Mouse (Mus musculus): ENCODE measurements around the gene Gbp9.
"Not testable (repeated sequence)": the region's sequence is repeated elsewhere in the genome, so short reads cannot be mapped to it uniquely, and the experiment has no call there.

Gbp9 gene

DNA sequence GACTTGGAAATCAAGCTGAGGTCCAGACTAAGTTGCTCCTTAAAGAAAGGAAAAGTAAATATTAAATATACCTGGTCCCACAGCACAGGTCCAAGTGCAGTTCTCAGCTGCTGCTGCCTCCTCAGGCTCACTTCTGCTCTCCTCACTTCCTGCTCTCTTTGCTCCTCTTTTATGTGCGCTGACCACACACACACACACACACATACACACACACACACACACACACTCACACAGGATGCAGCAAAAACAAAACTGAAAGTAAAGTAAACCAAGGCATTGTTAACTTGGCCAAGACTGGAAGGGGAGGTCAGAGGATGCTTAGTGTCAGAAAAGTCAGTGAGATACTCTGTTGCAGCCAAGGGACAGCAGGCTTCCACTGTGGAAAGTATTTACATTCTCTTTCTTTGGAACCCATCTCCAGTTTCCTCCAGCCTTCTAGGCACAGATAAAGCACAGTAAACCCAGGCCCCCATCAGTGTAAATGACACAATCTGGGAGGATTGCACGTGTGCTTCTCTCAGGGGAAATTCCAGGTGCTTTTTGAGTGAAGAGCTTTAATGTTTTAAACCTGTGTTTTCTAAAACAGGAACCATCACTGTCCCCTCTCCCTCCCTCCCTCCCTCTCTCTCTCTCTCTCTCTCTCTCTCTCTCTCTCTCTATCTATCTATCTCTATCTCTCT is at the start of gene Gbp9, which contains the start of the genes Gbp8 and Gbp4:
TSS of gene Gbp9 (minus strand) at position 131 of the 680 bp plus-strand sequence.
TSS of gene Gbp8 (minus strand) at position 132 of the 680 bp plus-strand sequence.
TSS of gene Gbp4 (minus strand) at position 178 of the 680 bp plus-strand sequence.
- not testable (repeated sequence) for ATAC-seq (ENCODE audit: low TSS enrichment)

GRCm38 (mm10) chr5:105181446-105181845 is 42.1 kb upstream of the Gbp9 start:
- no peak for ATAC-seq (ENCODE audit: low TSS enrichment)

DNA sequence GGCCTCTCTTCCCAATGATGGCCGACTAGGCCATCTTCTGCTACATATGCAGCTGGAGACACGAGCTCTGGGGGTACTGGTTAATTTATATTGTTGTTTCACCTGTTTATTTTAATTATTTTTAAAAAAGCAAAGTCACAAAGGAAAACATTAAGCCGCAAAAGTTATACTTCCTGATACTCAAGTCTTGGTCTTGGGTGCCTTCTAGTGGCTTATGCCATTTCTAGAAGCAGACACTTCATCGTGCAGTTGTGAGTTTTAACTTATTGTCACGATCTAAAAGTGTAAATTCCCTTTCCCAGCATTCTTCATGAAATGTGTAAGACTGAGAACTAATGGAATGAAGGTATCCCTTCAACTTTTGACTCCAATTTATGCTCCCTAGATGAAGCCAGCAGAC is 17.2 kb upstream of the Gbp9 start:
- ATAC-seq (ENCODE audit: low TSS enrichment), result no peak

DNA sequence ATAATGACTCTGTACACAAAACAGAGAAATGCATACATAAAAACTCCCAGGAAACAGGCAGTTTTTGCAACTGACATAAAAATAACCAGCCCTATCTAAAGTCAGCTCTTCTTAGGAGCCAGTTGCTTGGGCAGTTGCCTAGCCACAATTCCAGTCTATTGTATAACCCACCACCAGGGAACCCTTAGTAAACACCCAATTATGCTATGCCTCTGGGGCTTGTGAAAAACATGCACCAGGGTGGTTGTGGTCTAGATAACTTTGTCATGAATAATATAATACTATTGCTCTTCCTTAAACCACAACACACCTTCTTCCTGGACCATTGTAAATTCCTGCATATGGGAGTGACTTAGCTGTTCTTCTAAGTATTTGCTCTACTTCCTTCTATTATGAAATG is 14.7 kb upstream of the Gbp9 start:
- ATAC-seq (ENCODE audit: low TSS enrichment), result no peak

DNA sequence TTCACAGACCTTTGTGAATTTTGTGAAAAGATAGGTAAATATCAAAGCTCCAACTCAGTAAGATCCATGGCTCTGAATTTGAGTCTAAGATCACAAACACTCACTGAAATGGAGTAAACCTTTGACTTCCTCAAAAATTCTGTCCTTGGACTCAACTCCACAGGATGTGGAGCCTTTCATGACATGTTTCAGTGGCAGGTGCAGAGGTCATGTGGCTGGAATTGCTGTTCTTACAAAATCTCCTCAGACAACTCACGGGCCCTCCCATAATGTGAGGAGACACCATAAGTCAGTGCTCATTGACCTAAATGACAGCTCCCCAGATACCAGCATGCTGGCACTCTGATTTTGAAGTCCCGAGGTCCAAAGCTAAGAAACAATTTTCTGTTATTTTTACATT is 8.7 kb upstream of the Gbp9 start:
- not testable (repeated sequence) for ATAC-seq (ENCODE audit: low TSS enrichment)

GRCm38 (mm10) chr5:105146447-105146846 is 7.1 kb upstream of the Gbp9 start:
- ATAC-seq (ENCODE audit: low TSS enrichment), result no peak

DNA sequence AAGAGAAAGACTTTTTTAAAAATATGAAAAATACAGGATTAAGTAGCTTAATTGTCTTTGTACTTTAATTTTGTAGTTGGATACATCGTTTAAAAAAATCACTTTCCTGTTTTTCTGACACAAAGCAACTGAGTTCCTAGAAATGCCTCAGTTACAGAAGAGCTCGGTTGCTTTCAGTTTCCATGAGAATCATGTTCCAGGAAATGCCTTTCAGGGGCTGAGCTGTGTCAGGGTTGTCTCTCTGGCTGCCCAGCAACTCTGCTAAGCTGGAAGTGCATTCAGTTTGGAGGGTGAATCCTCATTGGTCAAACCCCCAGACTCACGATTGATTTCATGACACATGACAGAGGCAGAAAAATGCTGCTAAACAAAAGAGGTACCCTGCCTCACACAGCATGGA is 6.4 kb upstream of the Gbp9 start:
- not testable (repeated sequence) for ATAC-seq (ENCODE audit: low TSS enrichment)

GRCm38 (mm10) chr5:105140089-105140810 is 911 bp upstream of the Gbp9 start:
- ATAC-seq (ENCODE audit: low TSS enrichment), result not testable (repeated sequence)

- ATAC-seq (ENCODE audit: low TSS enrichment), result no peak
These were observed 433 bp downstream of the Gbp9 start for GRCm38 (mm10) chr5:105138906-105139305.

DNA sequence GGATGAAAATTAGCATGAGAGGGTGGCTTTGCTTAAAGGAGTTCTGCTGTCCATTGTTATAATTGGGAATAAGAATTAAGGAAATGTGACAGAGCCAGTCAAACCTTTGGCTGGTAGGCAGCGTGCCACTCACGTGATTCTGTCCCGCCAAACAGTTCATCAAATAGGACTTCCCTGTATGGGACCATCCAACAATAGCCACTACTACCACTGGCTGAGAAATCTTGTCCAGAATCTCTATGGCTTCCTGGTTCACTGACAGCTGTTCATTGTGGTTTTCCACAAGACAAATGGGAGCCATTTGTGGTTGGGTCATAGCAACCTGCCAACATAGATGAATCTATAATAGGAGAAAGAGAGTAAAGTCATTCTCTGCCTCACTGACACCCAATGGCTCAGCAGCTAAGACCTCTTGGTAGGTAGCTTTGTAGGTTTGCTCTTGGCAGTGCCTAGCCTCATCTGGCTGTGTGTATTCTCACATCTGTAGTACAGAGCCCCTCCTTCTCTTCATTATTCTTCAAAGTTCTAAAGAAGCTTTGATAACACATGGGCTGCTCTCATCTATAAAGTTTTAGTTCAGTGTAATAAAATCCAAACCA is 2.5 kb downstream of the Gbp9 start:
- ATAC-seq (ENCODE audit: low TSS enrichment), result not testable (repeated sequence)

DNA sequence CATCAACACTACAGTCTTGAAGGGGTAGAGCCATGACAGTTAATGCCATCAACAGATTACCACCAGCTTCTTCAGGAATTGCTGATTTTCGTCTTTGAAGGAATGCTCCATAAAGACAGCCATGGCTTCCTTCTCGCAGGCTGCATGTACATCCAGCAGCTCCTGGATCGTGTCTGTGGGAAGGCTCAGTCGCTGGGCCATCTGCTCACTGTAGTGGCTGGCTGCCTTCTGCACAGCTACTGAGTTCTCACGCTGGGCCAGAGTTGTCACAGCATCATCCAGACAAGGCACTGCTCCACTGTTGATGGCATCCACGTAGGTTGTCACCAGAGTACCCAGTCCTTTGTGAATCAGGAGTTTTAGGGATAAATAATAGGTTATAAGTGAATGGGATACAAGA is 17.6 kb downstream of the Gbp9 start:
- not testable (repeated sequence) for ATAC-seq (ENCODE audit: low TSS enrichment)

- no peak for ATAC-seq (ENCODE audit: low TSS enrichment)
These were observed 23.6 kb downstream of the Gbp9 start for GRCm38 (mm10) chr5:105115740-105116139.

DNA sequence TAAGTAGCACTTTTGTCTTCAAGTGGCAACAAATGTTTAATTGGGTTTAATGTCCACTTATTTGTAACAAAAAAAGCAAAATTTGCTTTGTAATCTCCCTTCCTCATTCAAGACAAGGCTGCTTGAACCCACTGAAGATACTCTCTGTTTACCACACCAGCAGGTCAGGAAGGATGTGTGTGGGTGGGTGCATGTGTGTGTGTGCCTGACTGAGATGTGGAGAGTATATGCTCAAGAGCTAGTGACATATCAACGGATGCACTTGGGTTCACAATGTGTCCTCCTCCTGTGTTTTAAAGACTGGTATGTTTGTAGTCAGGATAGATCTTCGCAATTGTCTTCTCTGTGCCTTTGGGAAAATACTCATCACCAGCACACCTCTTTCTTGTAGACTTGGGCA is 24.6 kb downstream of the Gbp9 start:
- ATAC-seq (ENCODE audit: low TSS enrichment), result no peak

- ATAC-seq (ENCODE audit: low TSS enrichment), result no peak
These were observed 25.7 kb downstream of the Gbp9 start for GRCm38 (mm10) chr5:105113656-105114055.

GRCm38 (mm10) chr5:105110271-105110852 is 29.0 kb downstream of the Gbp9 start:
- not testable (repeated sequence) for ATAC-seq (ENCODE audit: low TSS enrichment)

- not testable (repeated sequence) for ATAC-seq (ENCODE audit: low TSS enrichment)
These were observed 29.6 kb downstream of the Gbp9 start for GRCm38 (mm10) chr5:105109775-105110174.

DNA sequence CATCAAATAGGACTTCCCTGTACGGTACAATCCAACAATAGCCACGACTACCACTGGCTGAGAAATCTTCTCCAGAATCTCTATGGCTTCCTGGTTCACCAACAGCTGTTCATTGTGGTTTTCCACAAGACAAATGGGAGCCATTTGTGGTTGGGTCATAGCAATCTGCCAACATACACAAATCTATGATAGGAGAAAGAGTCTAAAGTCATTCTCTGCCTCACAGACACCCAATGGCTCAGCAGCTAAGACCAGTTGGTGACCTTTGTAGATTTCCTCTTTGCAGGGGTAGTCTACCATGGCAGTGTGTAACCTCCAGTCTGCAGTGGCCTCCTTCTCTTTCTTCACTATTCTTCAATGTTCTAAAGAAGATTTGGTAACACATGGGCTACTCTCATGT is 33.6 kb downstream of the Gbp9 start:
- ATAC-seq (ENCODE audit: low TSS enrichment), result not testable (repeated sequence)

GRCm38 (mm10) chr5:105081900-105082299 is 57.4 kb downstream of the Gbp9 start:
- ATAC-seq (ENCODE audit: low TSS enrichment), result no peak

- not testable (repeated sequence) for ATAC-seq (ENCODE audit: low TSS enrichment)
These were observed 71.0 kb downstream of the Gbp9 start for GRCm38 (mm10) chr5:105068356-105068755.

- not testable (repeated sequence) for ATAC-seq (ENCODE audit: low TSS enrichment)
These were observed 74.9 kb downstream of the Gbp9 start for GRCm38 (mm10) chr5:105064443-105064842.

- no peak for ATAC-seq (ENCODE audit: low TSS enrichment)
These were observed 76.0 kb downstream of the Gbp9 start for GRCm38 (mm10) chr5:105063321-105063720.

DNA sequence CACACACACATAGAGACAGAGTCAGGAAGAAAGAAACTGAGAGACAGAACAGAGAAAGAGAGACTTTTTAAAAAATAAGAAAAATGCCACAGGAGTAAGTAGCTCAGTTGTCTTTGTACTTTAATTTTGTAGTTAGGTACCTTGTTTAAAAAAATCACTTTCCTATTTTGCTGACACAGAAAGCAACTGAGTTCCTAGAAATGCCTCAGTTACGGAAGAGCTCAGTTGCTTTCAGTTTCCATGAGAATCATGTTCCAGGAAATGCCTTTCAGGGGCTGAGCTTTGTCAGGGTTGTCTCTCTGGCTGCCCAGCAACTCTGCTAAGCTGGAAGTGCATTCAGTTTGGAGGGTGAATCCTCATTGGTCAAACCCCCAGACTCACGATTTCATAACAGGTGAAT is 76.9 kb downstream of the Gbp9 start:
- not testable (repeated sequence) for ATAC-seq (ENCODE audit: low TSS enrichment)

Data from frontal cortex, adult (tissue).